Mouse (Mus musculus): ENCODE results near the gene Slc6a16.
A peak's percentile ranks its signal among the peaks of the same experiment; 100 is the strongest.

GRCm38 (mm10) chr7:45204380-45205143, 36.3 kb upstream of the Slc6a16 start, which contains the start of gene Ccdc155:
- 0 out of 2 replicates have a peak, but pooled peaks have one; percentile 3 for TF ChIP-seq CTCF (IDR thresholded peaks at IDR 0.05; ENCODE audit: low read depth)
- TF ChIP-seq EP300 (IDR thresholded peaks at IDR 0.05; ENCODE audit: low read depth), result no peak
